Mouse (Mus musculus) E14TG2a.4 (cell line): ENCODE results near the gene Abcb9.

Source experiments
- CTCF ChIP-seq: conservative IDR thresholded peaks from 2 replicates; pipeline ENCODE4 v1.5.1; 2014; ENCODE audit warnings: low read length
- NANOG ChIP-seq: IDR thresholded peaks from 2 replicates; pipeline ENCODE4 v1.6.1; 2014; ENCODE audit warnings: borderline replicate concordance, low read length, mixed read lengths
- POU5F1 ChIP-seq: IDR thresholded peaks from 2 replicates; pipeline ENCODE4 v1.6.1; 2014; ENCODE audit warnings: low read length, borderline replicate concordance

DNA sequence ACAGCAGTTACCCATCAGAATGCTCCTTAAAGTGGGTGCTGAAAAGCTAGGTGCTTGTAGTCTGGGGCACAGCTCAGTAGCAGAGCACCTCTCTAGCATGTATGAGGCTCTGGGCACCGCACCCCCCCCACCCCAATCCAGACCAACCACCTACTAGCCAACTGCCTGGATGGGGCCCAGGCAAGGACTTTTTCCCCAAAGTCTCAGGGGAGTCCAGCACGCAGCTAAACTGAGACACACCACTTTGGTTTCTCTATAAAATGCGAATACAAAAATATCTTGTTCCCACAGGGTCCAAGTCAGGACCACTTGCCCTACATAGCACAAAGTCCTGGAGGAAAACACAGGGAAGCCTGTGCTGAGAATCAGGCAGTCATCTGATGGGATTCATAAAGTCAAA lies 81.4 kb downstream of the Abcb9 start:
- TF ChIP-seq CTCF (no peak), NANOG (no peak), POU5F1 (no peak)
